Mouse (Mus musculus) embryonic facial prominence, embryonic 13.5 days (tissue): ENCODE data around the gene Nhlrc2. TPM values are rescaled to one million over a fixed set of nuclear protein-coding genes. Genes with fewer than 3 reads are reported as not detected.

Source experiments
- ATAC-seq: fragments of 200-750 bp; cut with Nextera tagmentation; 2 replicates; pipeline ENCODE4 v1.8.0; 2017; ENCODE audit warnings: low read depth; ENCODE audit not compliant: insufficient number of reproducible peaks, insufficient read depth, low FRiP score, low TSS enrichment
- H3K27ac ChIP-seq: fragments of 300-500 bp; sonication (generic); 2 replicates; pipeline ENCODE4 v1.5.1; 2015; ENCODE audit warnings: moderate library complexity, mild to moderate bottlenecking, inconsistent platforms
- H3K27me3 ChIP-seq: fragments of 300-500 bp; sonication (generic); 2 replicates; pipeline ENCODE4 v1.6.1; 2015; ENCODE audit warnings: mild to moderate bottlenecking, inconsistent platforms
- H3K36me3 ChIP-seq: fragments of 300-500 bp; sonication (generic); 2 replicates; pipeline ENCODE4 v1.6.1; 2015; ENCODE audit warnings: mild to moderate bottlenecking, inconsistent platforms
- H3K4me1 ChIP-seq: fragments of 300-500 bp; sonication (generic); 2 replicates; pipeline ENCODE4 v1.6.1; 2015; ENCODE audit warnings: inconsistent platforms
- H3K4me2 ChIP-seq: fragments of 300-500 bp; sonication (generic); 2 replicates; pipeline ENCODE4 v1.6.1; 2015; ENCODE audit warnings: moderate library complexity, mild to moderate bottlenecking, inconsistent platforms
- H3K4me3 ChIP-seq: fragments of 300-500 bp; sonication (generic); 2 replicates; pipeline ENCODE4 v1.5.1; 2015; ENCODE audit warnings: mild to moderate bottlenecking, inconsistent platforms
- H3K9ac ChIP-seq: fragments of 300-500 bp; sonication (generic); 2 replicates; pipeline ENCODE4 v1.6.1; 2015; ENCODE audit warnings: mild to moderate bottlenecking, inconsistent platforms
- H3K9me3 ChIP-seq: fragments of 300-500 bp; sonication (generic); 2 replicates; pipeline ENCODE4 v1.6.1; 2016; ENCODE audit warnings: inconsistent platforms
- WGBS: fragments of 180-500 bp; shearing (Covaris S2); methylation state at CpG from one replicate; pipeline ENCODE4 v1.1.7; 2015; ENCODE audit warnings: mixed read lengths; 5-methylcytosine and 5-hydroxymethylcytosine counted together
- polyA plus RNA-seq: library from polyadenylated mRNA; unstranded; fragments of >200 nt; fragmentation: Nextera tagmentation; extraction: Ambion mirVana; gene quantifications from 2 replicates; pipeline ENCODE4 v1.2.1, GENCODE M21; 2015

The Nhlrc2 gene
- polyA plus RNA-seq, 1 experiment from 2014 or later = 15.6 TPM

DNA sequence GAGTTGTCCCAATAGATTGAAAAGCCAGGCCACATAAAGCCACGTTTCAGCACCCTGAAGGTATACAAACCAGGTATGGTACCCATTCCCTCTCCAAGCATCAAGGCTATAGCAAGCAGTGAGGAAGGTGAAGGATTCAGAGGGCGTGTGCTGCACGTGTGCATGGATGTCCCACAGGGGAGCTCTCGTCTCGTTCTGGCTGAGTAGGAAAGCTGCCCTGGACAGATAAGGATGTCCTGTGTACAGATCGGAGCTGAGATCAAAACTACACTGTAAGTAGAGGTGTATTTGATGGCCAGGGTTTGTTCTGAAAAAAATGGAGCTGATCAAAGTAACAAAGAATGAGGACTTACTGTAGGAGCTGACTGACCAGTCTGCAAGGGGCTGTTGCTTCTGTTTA is 18.9 kb downstream of the Nhlrc2 start:
- no peaks in the 10 kb centered on the region for H3K9me3 ChIP-seq
- no peak overlapping the region for H3K9ac ChIP-seq
- no peaks in the 10 kb centered on the region for H3K4me1 ChIP-seq
- H3K4me3 ChIP-seq = no peak overlapping the region
- 83% methylated on average over 6 of the region's 6 CpGs for WGBS
- H3K27ac ChIP-seq = no peak overlapping the region
- ATAC-seq = no peak
- peaks cover 18% of the 10 kb centered on the region for H3K36me3 ChIP-seq
- no peak overlapping the region for H3K4me2 ChIP-seq
- H3K27me3 ChIP-seq = no peaks in the 10 kb centered on the region

DNA sequence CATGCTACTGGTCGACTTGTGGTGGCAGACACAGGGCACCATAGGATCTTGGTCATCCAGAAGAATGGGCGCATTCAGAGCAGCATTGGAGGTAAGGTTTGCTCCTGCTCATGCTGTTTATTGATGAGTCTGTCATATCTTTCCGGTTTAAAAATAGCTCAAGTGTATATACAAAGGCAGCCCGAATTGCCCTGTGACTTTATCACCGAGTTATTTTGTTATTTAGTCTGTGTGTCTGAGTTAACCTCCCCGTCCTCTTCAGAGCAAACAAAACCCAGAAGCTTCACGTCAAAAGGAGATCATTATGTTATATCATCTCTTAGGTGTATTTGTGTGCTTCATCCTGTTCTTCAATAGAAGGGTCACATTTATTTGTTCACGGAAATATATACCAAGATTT is 22.7 kb downstream of the Nhlrc2 start:
- peaks cover 29% of the 10 kb centered on the region for H3K36me3 ChIP-seq
- no peaks in the 10 kb centered on the region for H3K4me1 ChIP-seq
- H3K9me3 ChIP-seq = no peaks in the 10 kb centered on the region
- no peak overlapping the region for H3K4me3 ChIP-seq
- no peak overlapping the region for H3K4me2 ChIP-seq
- 88% methylated on average over 8 of the region's 8 CpGs for WGBS
- ATAC-seq = no peak
- no peaks in the 10 kb centered on the region for H3K27me3 ChIP-seq
- no peak overlapping the region for H3K9ac ChIP-seq
- no peak overlapping the region; the same call in 1 of the 2 replicates for H3K27ac ChIP-seq

- H3K27me3 ChIP-seq = no peaks in the 10 kb centered on the region
- 67% methylated on average over 2 of the region's 2 CpGs for WGBS
- peaks cover 33% of the 10 kb centered on the region for H3K36me3 ChIP-seq
- H3K9me3 ChIP-seq = no peaks in the 10 kb centered on the region
- H3K9ac ChIP-seq = no peak overlapping the region
- no peaks in the 10 kb centered on the region for H3K4me1 ChIP-seq
- H3K4me3 ChIP-seq = no peak overlapping the region
- no peak overlapping the region for H3K27ac ChIP-seq
- no peak overlapping the region for H3K4me2 ChIP-seq
- ATAC-seq = no peak
These were observed 23.2 kb downstream of the Nhlrc2 start for GRCm38 (mm10) chr19:56571234-56571633.

DNA sequence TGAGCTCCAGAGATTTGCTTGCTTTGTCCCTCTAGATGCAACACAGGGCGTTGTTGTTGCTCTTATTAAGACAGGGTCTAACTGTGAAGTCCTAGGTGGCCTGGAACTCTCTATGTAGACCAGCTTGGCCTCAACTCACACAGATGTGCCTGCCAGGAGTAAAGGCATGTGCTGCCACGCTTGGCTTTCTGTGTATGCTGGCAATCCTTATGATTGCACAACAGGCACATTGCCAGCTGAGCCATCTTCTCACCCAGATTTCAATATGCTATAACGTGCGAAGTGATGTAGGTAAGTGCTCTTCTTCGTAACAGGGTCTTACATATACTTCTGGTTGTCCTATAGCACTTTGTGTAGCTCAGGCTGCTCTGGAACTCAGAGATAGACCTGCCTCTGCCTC is 23.9 kb downstream of the Nhlrc2 start:
- ATAC-seq = no peak
- no peak overlapping the region for H3K4me3 ChIP-seq
- H3K36me3 ChIP-seq = peaks cover 32% of the 10 kb centered on the region
- no peak overlapping the region for H3K27ac ChIP-seq
- H3K9me3 ChIP-seq = no peaks in the 10 kb centered on the region
- no peak overlapping the region for H3K4me2 ChIP-seq
- WGBS = 91% methylated on average over 5 of the region's 5 CpGs
- H3K4me1 ChIP-seq = no peaks in the 10 kb centered on the region
- no peaks in the 10 kb centered on the region for H3K27me3 ChIP-seq
- no peak overlapping the region for H3K9ac ChIP-seq

GRCm38 (mm10) chr19:56573184-56573583 is 25.1 kb downstream of the Nhlrc2 start:
- Histone ChIP-seq H3K36me3 (peaks cover 40% of the 10 kb centered on the region), H3K9ac (no peak overlapping the region), H3K4me3 (no peak overlapping the region), H3K4me2 (no peak overlapping the region), H3K4me1 (no peaks in the 10 kb centered on the region), H3K27ac (no peak overlapping the region), H3K27me3 (no peaks in the 10 kb centered on the region), H3K9me3 (no peaks in the 10 kb centered on the region)
- ATAC-seq = no peak
- WGBS = 93% methylated on average over 6 of the region's 6 CpGs

GRCm38 (mm10) chr19:56577801-56578200 is 29.7 kb downstream of the Nhlrc2 start:
- peaks cover 3% of the 10 kb centered on the region; the same call in 1 of the 2 replicates for H3K4me1 ChIP-seq
- H3K36me3 ChIP-seq = peaks cover 31% of the 10 kb centered on the region
- no peak overlapping the region for H3K27ac ChIP-seq
- no peak for ATAC-seq
- H3K27me3 ChIP-seq = no peaks in the 10 kb centered on the region
- H3K9ac ChIP-seq = no peak overlapping the region
- WGBS = 91% methylated on average over 1 of the region's 1 CpGs
- H3K4me3 ChIP-seq = no peak overlapping the region
- no peaks in the 10 kb centered on the region for H3K9me3 ChIP-seq
- H3K4me2 ChIP-seq = no peak overlapping the region

GRCm38 (mm10) chr19:56581981-56582380 is 33.9 kb downstream of the Nhlrc2 start:
- Histone ChIP-seq H3K27me3 (no peaks in the 10 kb centered on the region), H3K9ac (no peak overlapping the region), H3K4me3 (no peak overlapping the region), H3K9me3 (no peaks in the 10 kb centered on the region), H3K27ac (no peak overlapping the region), H3K36me3 (peaks cover 38% of the 10 kb centered on the region), H3K4me2 (no peak overlapping the region), H3K4me1 (peaks cover 3% of the 10 kb centered on the region; the same call in 1 of the 2 replicates)
- no peak for ATAC-seq
- WGBS = 80% methylated on average over 5 of the region's 5 CpGs

DNA sequence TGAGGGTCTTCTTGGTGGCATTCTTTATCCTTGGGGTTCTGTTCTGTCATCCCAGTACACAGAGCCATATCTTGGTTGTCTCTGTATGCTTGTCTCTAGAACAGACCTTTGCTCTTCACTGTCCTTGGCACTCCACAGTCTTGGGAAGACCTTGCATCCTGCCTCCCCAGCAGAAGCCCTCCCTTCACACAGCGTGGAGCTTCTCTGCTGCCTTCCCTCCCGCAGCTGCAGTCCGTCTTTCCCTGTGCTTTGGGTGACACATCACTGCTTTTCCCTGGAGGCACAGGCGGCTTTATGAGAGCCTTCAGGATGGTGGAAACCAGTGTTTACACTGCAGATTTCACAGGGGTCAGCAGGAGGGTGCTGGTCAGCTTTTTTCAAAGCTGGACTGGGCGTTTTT is 35.7 kb downstream of the Nhlrc2 start:
- H3K4me1 ChIP-seq = peaks cover 3% of the 10 kb centered on the region; the same call in 1 of the 2 replicates
- peaks cover 37% of the 10 kb centered on the region for H3K36me3 ChIP-seq
- ATAC-seq = no peak
- WGBS = 62% methylated on average over 5 of the region's 5 CpGs
- no peaks in the 10 kb centered on the region for H3K27me3 ChIP-seq
- no peak overlapping the region for H3K4me2 ChIP-seq
- H3K9ac ChIP-seq = no peak overlapping the region
- no peaks in the 10 kb centered on the region for H3K9me3 ChIP-seq
- H3K4me3 ChIP-seq = no peak overlapping the region
- H3K27ac ChIP-seq = no peak overlapping the region

- H3K9me3 ChIP-seq = no peaks in the 10 kb centered on the region
- H3K4me1 ChIP-seq = peaks cover 3% of the 10 kb centered on the region; the same call in 1 of the 2 replicates
- peaks cover 42% of the 10 kb centered on the region for H3K36me3 ChIP-seq
- H3K9ac ChIP-seq = no peak overlapping the region
- 87% methylated on average over 3 of the region's 3 CpGs for WGBS
- H3K4me2 ChIP-seq = no peak overlapping the region
- no peak overlapping the region for H3K4me3 ChIP-seq
- H3K27ac ChIP-seq = no peak overlapping the region
- no peaks in the 10 kb centered on the region for H3K27me3 ChIP-seq
- ATAC-seq = no peak
These were observed 36.2 kb downstream of the Nhlrc2 start for GRCm38 (mm10) chr19:56584288-56584687.

- Histone ChIP-seq H3K9me3 (no peaks in the 10 kb centered on the region), H3K27me3 (no peaks in the 10 kb centered on the region), H3K36me3 (peaks cover 61% of the 10 kb centered on the region), H3K4me2 (no peak overlapping the region), H3K9ac (no peak overlapping the region), H3K4me3 (no peak overlapping the region), H3K4me1 (peaks cover 3% of the 10 kb centered on the region; the same call in 1 of the 2 replicates), H3K27ac (0 out of 2 replicates have a peak overlapping the region, but pooled peaks have one; percentile 22)
- WGBS = 77% methylated on average over 8 of the region's 8 CpGs
- no peak for ATAC-seq
These were observed 38.3 kb downstream of the Nhlrc2 start for GRCm38 (mm10) chr19:56586320-56586719.

GRCm38 (mm10) chr19:56588205-56588626 is 40.2 kb downstream of the Nhlrc2 start:
- Histone ChIP-seq H3K9ac (no peak overlapping the region), H3K4me3 (no peak overlapping the region), H3K36me3 (peaks cover 67% of the 10 kb centered on the region), H3K27me3 (no peaks in the 10 kb centered on the region), H3K4me1 (no peaks in the 10 kb centered on the region), H3K4me2 (no peak overlapping the region), H3K27ac (no peak overlapping the region), H3K9me3 (no peaks in the 10 kb centered on the region)
- WGBS = 82% methylated on average over 6 of the region's 6 CpGs
- no peak for ATAC-seq

DNA sequence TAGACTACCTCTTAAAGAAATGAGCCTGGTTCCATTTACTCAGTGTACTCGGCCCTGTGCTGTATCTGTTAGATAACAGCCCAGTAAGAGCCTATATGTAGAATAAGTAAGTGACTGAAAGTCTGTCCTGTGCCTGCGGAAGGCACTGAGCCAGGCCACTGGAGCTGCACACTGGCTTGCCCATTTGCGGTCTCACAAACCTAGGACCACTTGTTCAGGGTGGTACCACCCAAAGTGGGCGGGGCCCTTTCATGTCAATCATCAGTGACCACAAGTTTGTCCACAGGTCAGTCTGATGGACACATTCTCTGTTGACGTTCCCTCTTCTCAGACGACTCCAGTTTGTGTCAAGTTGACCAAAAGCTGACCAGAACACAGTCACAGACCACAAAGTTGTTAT is 40.9 kb downstream of the Nhlrc2 start:
- no peak for ATAC-seq
- H3K9me3 ChIP-seq = no peaks in the 10 kb centered on the region
- no peak overlapping the region for H3K4me3 ChIP-seq
- 86% methylated on average over 6 of the region's 6 CpGs for WGBS
- peaks cover 68% of the 10 kb centered on the region for H3K36me3 ChIP-seq
- H3K27ac ChIP-seq = no peak overlapping the region
- no peaks in the 10 kb centered on the region for H3K4me1 ChIP-seq
- H3K27me3 ChIP-seq = no peaks in the 10 kb centered on the region
- no peak overlapping the region for H3K4me2 ChIP-seq
- H3K9ac ChIP-seq = no peak overlapping the region

GRCm38 (mm10) chr19:56589455-56589854 is 41.4 kb downstream of the Nhlrc2 start:
- Histone ChIP-seq H3K9ac (no peak overlapping the region), H3K27ac (no peak overlapping the region), H3K4me1 (no peaks in the 10 kb centered on the region), H3K9me3 (no peaks in the 10 kb centered on the region), H3K4me3 (no peak overlapping the region), H3K36me3 (peaks cover 66% of the 10 kb centered on the region), H3K4me2 (no peak overlapping the region), H3K27me3 (no peaks in the 10 kb centered on the region)
- WGBS = 94% methylated on average over 5 of the region's 5 CpGs
- no peak for ATAC-seq
